Mouse (Mus musculus) C2C12 (cell line): ENCODE measurements around the gene Pkib. TPM values are rescaled to one million over a fixed set of nuclear protein-coding genes. Genes with fewer than 3 reads are reported as not detected.

Experiments
- H3K27me3 ChIP-seq: one replicate; pipeline ENCODE4 v1.6.1; 2011; ENCODE audit not compliant: control insufficient read depth, insufficient read depth, insufficient read length
- H3K36me3 ChIP-seq: one replicate; pipeline ENCODE4 v1.6.1; 2011; ENCODE audit not compliant: control insufficient read depth, insufficient read depth
- H3K4me3 ChIP-seq: one replicate; pipeline ENCODE4 v1.5.1; 2011; ENCODE audit warnings: mild to moderate bottlenecking, control low read depth; ENCODE audit not compliant: poor library complexity, insufficient read depth, severe bottlenecking
- H3K79me2 ChIP-seq: one replicate; pipeline ENCODE4 v1.6.1; 2011; ENCODE audit not compliant: control insufficient read depth, insufficient read depth
- H3K79me3 ChIP-seq: one replicate; pipeline ENCODE4 v1.6.1; 2011; ENCODE audit warnings: low read depth, control low read depth
- H3ac ChIP-seq: one replicate; pipeline ENCODE3; 2011; ENCODE audit warnings: low read depth; ENCODE audit not compliant: control insufficient read depth, insufficient read length
- CEBPB ChIP-seq: IDR thresholded peaks from one replicate; pipeline ENCODE4 v1.6.1; 2011; ENCODE audit warnings: low read depth, mild to moderate bottlenecking, control low read depth, moderate library complexity
- CTCF ChIP-seq: IDR thresholded peaks from one replicate; pipeline ENCODE4 v1.5.1; 2011; ENCODE audit not compliant: control insufficient read depth, insufficient read depth, insufficient read length
- FOSL1 ChIP-seq: IDR thresholded peaks from one replicate; pipeline ENCODE4 v1.8.0; 2011; ENCODE audit warnings: mild to moderate bottlenecking, low read length; ENCODE audit not compliant: poor library complexity, insufficient read depth, severe bottlenecking
- MAX ChIP-seq: IDR thresholded peaks from one replicate; pipeline ENCODE4 v1.6.1; 2011; ENCODE audit warnings: mild to moderate bottlenecking, control low read depth
- MYOD1 ChIP-seq: IDR thresholded peaks from one replicate; pipeline ENCODE4 v1.6.1; 2011; ENCODE audit warnings: low read depth; ENCODE audit not compliant: control insufficient read depth, insufficient read length
- MYOG ChIP-seq: IDR thresholded peaks from one replicate; pipeline ENCODE4 v1.6.1; 2011; ENCODE audit not compliant: control insufficient read depth, insufficient read length; ENCODE audit errors: extremely low read depth
- USF1 ChIP-seq: IDR thresholded peaks from one replicate; pipeline ENCODE4 v1.6.1; 2011; ENCODE audit warnings: low read depth, mild to moderate bottlenecking, control low read depth, moderate library complexity
- polyA plus RNA-seq: library from polyadenylated mRNA; unstranded; fragments of >200 nt; fragmentation: generic; extraction: Trizol; gene quantifications from one replicate; pipeline ENCODE4 v1.2.1, GENCODE M21; 2012; ENCODE audit warnings: missing spikeins

Gene Pkib
- polyA plus RNA-seq, 1 experiment = not detected

GRCm38 (mm10) chr10:57653297-57653696 is 21.5 kb downstream of the Pkib start:
- H3K27me3 ChIP-seq = no peaks in the 10 kb centered on the region
- no peak overlapping the region for H3K4me3 ChIP-seq
- TF ChIP-seq MAX (no peak), FOSL1 (no peak), USF1 (no peak)
- H3K79me3 ChIP-seq = no peaks in the 10 kb centered on the region
- no peak overlapping the region for H3ac ChIP-seq
- no peaks in the 10 kb centered on the region for H3K79me2 ChIP-seq
- H3K36me3 ChIP-seq = no peaks in the 10 kb centered on the region

GRCm38 (mm10) chr10:57660505-57660904 is 28.7 kb downstream of the Pkib start:
- Histone ChIP-seq H3K36me3 (no peaks in the 10 kb centered on the region), H3K79me3 (no peaks in the 10 kb centered on the region), H3K4me3 (no peak overlapping the region), H3K79me2 (no peaks in the 10 kb centered on the region), H3ac (no peak overlapping the region), H3K27me3 (no peaks in the 10 kb centered on the region)
- no peak for TF ChIP-seq MAX
- no peak for TF ChIP-seq MYOG
- no peak for TF ChIP-seq CTCF
- TF ChIP-seq CEBPB = no peak
- TF ChIP-seq MYOD1 = no peak
- no peak for TF ChIP-seq FOSL1
- no peak for TF ChIP-seq USF1

GRCm38 (mm10) chr10:57663758-57664157 is 32.0 kb downstream of the Pkib start:
- no peaks in the 10 kb centered on the region for H3K27me3 ChIP-seq
- no peak overlapping the region for H3ac ChIP-seq
- TF ChIP-seq FOSL1 = no peak
- TF ChIP-seq CEBPB = no peak
- no peak for TF ChIP-seq USF1
- no peak for TF ChIP-seq MYOG
- TF ChIP-seq MAX = no peak
- no peaks in the 10 kb centered on the region for H3K36me3 ChIP-seq
- no peaks in the 10 kb centered on the region for H3K79me2 ChIP-seq
- no peak overlapping the region for H3K4me3 ChIP-seq
- H3K79me3 ChIP-seq = no peaks in the 10 kb centered on the region

GRCm38 (mm10) chr10:57664253-57664652 is 32.5 kb downstream of the Pkib start:
- H3K27me3 ChIP-seq = no peaks in the 10 kb centered on the region
- H3K79me2 ChIP-seq = no peaks in the 10 kb centered on the region
- H3K79me3 ChIP-seq = no peaks in the 10 kb centered on the region
- H3K36me3 ChIP-seq = no peaks in the 10 kb centered on the region
- no peak overlapping the region for H3ac ChIP-seq
- TF ChIP-seq USF1 (no peak), CEBPB (no peak), MYOG (no peak), MAX (no peak), MYOD1 (no peak), CTCF (no peak), FOSL1 (no peak)
- H3K4me3 ChIP-seq = no peak overlapping the region

GRCm38 (mm10) chr10:57675740-57676139 is 44.0 kb downstream of the Pkib start:
- no peak overlapping the region for H3ac ChIP-seq
- H3K4me3 ChIP-seq = no peak overlapping the region
- H3K79me2 ChIP-seq = no peaks in the 10 kb centered on the region
- TF ChIP-seq FOSL1 (no peak), MYOD1 (peak; percentile 94)
- no peaks in the 10 kb centered on the region for H3K27me3 ChIP-seq
- no peaks in the 10 kb centered on the region for H3K79me3 ChIP-seq
- H3K36me3 ChIP-seq = no peaks in the 10 kb centered on the region

GRCm38 (mm10) chr10:57687999-57688398 is 56.2 kb downstream of the Pkib start:
- H3K79me2 ChIP-seq = no peaks in the 10 kb centered on the region
- no peaks in the 10 kb centered on the region for H3K36me3 ChIP-seq
- no peaks in the 10 kb centered on the region for H3K79me3 ChIP-seq
- no peak overlapping the region for H3ac ChIP-seq
- H3K27me3 ChIP-seq = no peaks in the 10 kb centered on the region
- no peak overlapping the region for H3K4me3 ChIP-seq
- no peak for TF ChIP-seq CEBPB
- no peak for TF ChIP-seq CTCF
- no peak for TF ChIP-seq MYOD1
- no peak for TF ChIP-seq MAX
- no peak for TF ChIP-seq USF1
- no peak for TF ChIP-seq MYOG
- TF ChIP-seq FOSL1 = no peak
